In the genomic region with DNA sequence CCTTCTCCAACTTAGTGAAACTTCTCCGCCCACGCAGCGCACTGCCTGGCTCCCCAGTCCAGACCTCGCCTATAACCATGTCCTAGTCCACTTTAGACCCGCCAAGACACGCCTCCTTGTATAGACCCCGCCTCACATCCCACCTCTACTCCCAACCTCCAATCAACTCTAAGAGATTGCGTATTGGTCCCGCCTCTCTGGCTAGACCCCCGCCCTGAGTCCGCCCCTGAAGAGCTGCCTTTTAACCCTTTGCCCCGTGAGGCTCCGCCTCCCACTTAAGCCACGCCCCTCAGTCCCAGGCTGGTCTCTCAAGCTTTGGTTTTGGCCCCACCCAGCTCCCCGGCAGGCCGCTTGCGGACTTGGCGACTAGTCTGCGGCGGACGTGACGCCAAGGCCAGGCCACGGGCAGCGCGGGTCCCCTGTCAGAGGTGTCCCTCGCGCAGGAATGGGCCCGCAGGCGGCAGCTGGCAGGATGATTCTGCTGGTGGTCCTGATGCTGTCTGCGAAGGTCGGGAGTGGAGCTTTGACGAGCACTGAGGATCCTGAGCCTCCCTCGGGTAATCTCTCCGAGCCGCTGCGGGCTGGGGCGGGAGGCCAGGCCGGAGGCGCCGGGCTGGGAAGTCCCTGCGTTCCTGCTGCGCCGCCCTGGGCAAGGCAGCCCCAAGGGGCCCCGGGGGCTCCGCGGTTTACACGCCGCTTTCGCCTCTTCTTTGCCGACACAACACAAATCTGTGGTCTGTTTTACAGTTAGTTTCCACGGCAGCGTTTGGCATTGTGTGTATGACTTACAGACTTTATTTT, we compare ENCODE assay signal across 8 mouse cellular contexts. TPM values are rescaled to one million over a fixed set of nuclear protein-coding genes. Genes with fewer than 3 reads are reported as not detected.
DNase-seq lines count a peak whose midpoint lies in the region; ATAC-seq lines count a peak whose summit lies in the region.

A gene (plus strand): TSS at position 309 of the 801 bp plus-strand sequence.

- peak; percentile 100 for ATAC-seq in hindbrain, embryonic 11.5 days (ENCODE audit: low FRiP score)

- no peaks in the 10 kb centered on the region for H3K9me3 ChIP-seq in hindbrain, embryonic 11.5 days (ENCODE audit: control insufficient read depth, low read length)

- peak within 1 kb of the TSS; percentile 47 for H3K4me3 ChIP-seq in hindbrain, embryonic 11.5 days (ENCODE audit: low read depth, low read length)

- H3K27me3 ChIP-seq in hindbrain, embryonic 11.5 days (ENCODE audit: control insufficient read depth, insufficient read depth, low read length): no peaks in the 10 kb centered on the region

- no peaks in the 10 kb centered on the region for H3K36me3 ChIP-seq in hindbrain, embryonic 11.5 days (ENCODE audit: control insufficient read depth, insufficient read depth, low read length)

- H3K4me2 ChIP-seq in hindbrain, embryonic 11.5 days (replicated peaks; ENCODE audit: low read depth, low read length): peak within 1 kb of the TSS; percentile 51

- peak within 1 kb of the TSS; percentile 53 for H3K9ac ChIP-seq in hindbrain, embryonic 11.5 days (ENCODE audit: low read depth, low read length)

- WGBS in hindbrain, embryonic 11.5 days: under 1% methylated on average over 52 of the region's 52 CpGs

- peak within 1 kb of the TSS; percentile 42; the same call in 1 of the 2 replicates for H3K27ac ChIP-seq in hindbrain, embryonic 11.5 days (ENCODE audit: low read depth, low read length)

- no peaks in the 10 kb centered on the region for H3K4me1 ChIP-seq in hindbrain, embryonic 11.5 days (replicated peaks; ENCODE audit: control insufficient read depth, insufficient read depth, low read length)

- DNase-seq in Muller cell, postnatal 12 days (ENCODE audit: inconsistent ontology term): peak; percentile 99
- peak; percentile 99 for DNase-seq in cerebellum, adult 9-11 months
- peak; percentile 94 to 96 for DNase-seq in frontal cortex, adult 2 months (ENCODE audit: extremely low spot score in 1 of 2, low spot score in 1 of 2)
- peak; percentile 99 for DNase-seq in hindbrain, embryonic 11.5 days (ENCODE audit: low spot score)
- DNase-seq in layer of hippocampus, postnatal 10 days (ENCODE audit: low spot score in 2 of 2): peak; percentile 95
- DNase-seq in lung, postnatal 10 days: peak; percentile 100
- DNase-seq in ovary, postnatal 36 days (ENCODE audit: low spot score): peak; percentile 100
- DNase-seq in thymus, postnatal 25 days: peak; percentile 100

RNA-seq across cellular contexts. Expression of the gene that starts here (rescaled TPM):
- 19.4 and 22.7 TPM in 2 replicates for polyA plus RNA-seq in frontal cortex, adult 2 months (2012; rRNA removed)
- 30.0 and 31.4 TPM in 2 replicates for polyA plus RNA-seq in hindbrain, embryonic 11.5 days (2014; fragmentation: Nextera tagmentation; extraction: Ambion mirVana)
- 10 to 100 TPM; 15.7 to 17.7 TPM for total RNA-seq in layer of hippocampus, postnatal 10 days (2021)

Comparison
In these comparisons a context has a peak if more than half of its experiments do, and no peak if none do; other contexts are left out.
1. Peak in every context shown above with its lines: DNase-seq, ATAC-seq, H3K4me3 ChIP-seq and H3K27ac ChIP-seq.